Mouse (Mus musculus) ES-Bruce4 (cell line): Measurements from ENCODE around the gene Prrc2b.

Experiments used
- CTCF ChIP-seq: IDR thresholded peaks from one replicate; pipeline ENCODE4 v1.8.1; 2011; ENCODE audit warnings: low read depth, low read length
- EP300 ChIP-seq: IDR thresholded peaks from 2 replicates; pipeline ENCODE4 v1.6.1; 2011; ENCODE audit warnings: low read depth, low read length; ENCODE audit not compliant: insufficient read depth

DNA sequence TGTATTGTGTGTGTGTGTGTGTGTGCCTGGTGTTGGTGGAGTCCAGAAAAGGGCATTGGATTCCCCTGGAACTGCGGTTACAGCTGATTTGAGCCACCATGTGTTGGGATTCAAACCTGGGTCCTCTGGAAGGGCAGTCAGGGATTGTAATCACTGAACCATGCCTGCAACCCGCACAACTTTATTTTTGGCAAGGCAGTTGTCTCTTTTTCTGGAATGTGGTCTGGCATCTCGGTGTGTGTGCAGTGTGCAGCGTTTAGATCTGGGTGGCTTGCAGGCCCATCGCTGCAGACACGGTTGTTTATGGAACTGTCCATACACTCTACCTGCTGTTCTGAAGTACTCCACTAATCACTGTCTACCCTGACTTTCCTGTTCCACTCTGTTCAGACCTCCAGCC, 28.5 kb downstream of the Prrc2b start:
- TF ChIP-seq EP300 (no peak), CTCF (no peak)
